Mouse (Mus musculus) ES-E14 (cell line): ENCODE measurements around the gene Amhr2. TPM values are rescaled to one million over a fixed set of nuclear protein-coding genes. Genes with fewer than 3 reads are reported as not detected.

Source experiments
- DNase-seq: peaks from one replicate; pipeline ENCODE4 v3.0.0-alpha.2; 2013; ENCODE audit warnings: low read depth, low spot score
- H3K27ac ChIP-seq: 2 replicates; pipeline ENCODE4 v1.5.1; 2012; ENCODE audit warnings: low read depth, mild to moderate bottlenecking, low read length, moderate library complexity, mixed read lengths; ENCODE audit not compliant: poor library complexity, insufficient read depth, severe bottlenecking
- H3K36me3 ChIP-seq: 2 replicates; pipeline ENCODE4 v1.6.1; 2012; ENCODE audit warnings: mild to moderate bottlenecking, low read length, moderate library complexity, mixed read lengths; ENCODE audit not compliant: control insufficient read depth, poor library complexity, insufficient read depth, severe bottlenecking
- H3K4me1 ChIP-seq, 2 experiments: fragments of 150-350 bp in 1 of 2; sonication (generic) in 1 of 2; 2 replicates each; pipeline ENCODE4 v1.6.1; 2012; ENCODE audit warnings: low read length in 2 of 2, mild to moderate bottlenecking in 1 of 2, mixed read lengths in 1 of 2; ENCODE audit not compliant: control insufficient read depth in 2 of 2, insufficient read depth in 2 of 2, poor library complexity in 1 of 2
- H3K4me3 ChIP-seq, 2 experiments: fragments of 150-350 bp in 1 of 2; sonication (generic) in 1 of 2; 2 replicates each; pipeline ENCODE4 v1.5.1; 2012; ENCODE audit warnings: low read length in 2 of 2, low read depth in 1 of 2, mild to moderate bottlenecking in 1 of 2, mixed read lengths in 1 of 2; ENCODE audit not compliant: insufficient read depth in 1 of 2, poor library complexity in 1 of 2, severe bottlenecking in 1 of 2
- H3K9ac ChIP-seq: 2 replicates; pipeline ENCODE4 v1.6.1; 2012; ENCODE audit warnings: low read depth, mild to moderate bottlenecking, low read length, mixed read lengths; ENCODE audit not compliant: poor library complexity, insufficient read depth, severe bottlenecking
- H3K9me3 ChIP-seq: fragments of 150-350 bp; sonication (generic); 2 replicates; pipeline ENCODE4 v1.6.1; 2012; ENCODE audit warnings: low read depth, mild to moderate bottlenecking, low read length; ENCODE audit not compliant: control insufficient read depth, insufficient read depth
- CHD2 ChIP-seq: IDR thresholded peaks from 2 replicates; pipeline ENCODE4 v1.6.1; 2014; ENCODE audit warnings: mild to moderate bottlenecking, low read depth, low read length, inconsistent platforms
- HCFC1 ChIP-seq: IDR thresholded peaks from 2 replicates; pipeline ENCODE4 v1.6.1; 2012; ENCODE audit warnings: low read length, inconsistent platforms, borderline replicate concordance; ENCODE audit not compliant: insufficient read depth
- MAFK ChIP-seq: IDR thresholded peaks from 2 replicates; pipeline ENCODE4 v1.6.1; 2014; ENCODE audit warnings: mild to moderate bottlenecking, low read depth, low read length, inconsistent platforms; ENCODE audit not compliant: insufficient read depth
- ZC3H11A ChIP-seq: IDR thresholded peaks from 2 replicates; pipeline ENCODE4 v1.6.1; 2012; ENCODE audit warnings: low read depth, mild to moderate bottlenecking, inconsistent platforms, low read length, borderline replicate concordance
- ZNF384 ChIP-seq: IDR thresholded peaks from 2 replicates; pipeline ENCODE4 v1.6.1; 2012; ENCODE audit warnings: low read depth, low read length, inconsistent platforms
- in situ Hi-C, 2 experiments: fragments of 600-800 bp; cut with MboI; formaldehyde crosslinking; loops; one replicate each; pipeline ENCODE4 v1.15.1; 2025; ENCODE audit warnings: low sequenced_read_pairs in 2 of 2, inconsistent platforms in 1 of 2; ENCODE audit not compliant: unreplicated experiment in 2 of 2
- total RNA-seq: library from RNA; depleted of rRNA; stranded (reverse); fragments of 300-350 nt; gene quantifications from 2 replicates; pipeline ENCODE4 v1.2.3, GENCODE M21; 2012

The Amhr2 gene
- total RNA-seq, 1 experiment, result 5.6 TPM

DNA sequence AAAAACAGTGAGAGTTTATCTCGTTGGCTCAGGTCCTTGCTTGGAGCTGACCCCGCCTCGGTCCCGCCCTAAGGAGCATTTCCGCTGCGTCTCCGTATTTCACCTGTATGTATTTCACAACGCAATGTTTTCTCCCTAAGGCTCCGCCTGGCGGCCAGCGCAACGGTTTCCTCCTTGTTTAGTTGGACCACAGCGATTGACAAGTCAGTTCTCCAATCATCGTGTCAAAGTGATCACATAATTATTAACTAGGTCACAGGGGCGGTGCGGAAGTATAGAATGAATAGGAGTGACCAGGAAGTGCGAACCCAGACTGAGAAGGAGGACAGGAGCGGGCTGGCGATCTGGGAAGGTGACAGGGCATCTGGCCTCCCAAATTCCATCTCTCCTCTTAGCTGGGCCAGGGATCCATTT lies 13.7 kb downstream of the Amhr2 start, which contains the start of gene Prr13:
Gene Prr13 (plus strand): TSS at position 125 of the 414 bp plus-strand sequence.
- Histone ChIP-seq H3K36me3 (peaks cover 5% of the 10 kb centered on the region), H3K9me3 (no peaks in the 10 kb centered on the region), H3K4me3 (peak within 1 kb of the TSS; percentile 73 to 84), H3K4me1 (peaks cover 0 to 18% of the 10 kb centered on the region in 2 experiments; a peak in 2 of 4 replicates), H3K27ac (peak within 1 kb of the TSS; percentile 61; the same call in 1 of the 2 replicates), H3K9ac (peak within 1 kb of the TSS; percentile 67)
- TF ChIP-seq CHD2 (0 out of 2 replicates have a peak, but pooled peaks have one; percentile 48), ZNF384 (no peak), MAFK (no peak), HCFC1 (no peak), ZC3H11A (no peak)
- in situ Hi-C loops, result no loop called here
- peak; percentile 89 for DNase-seq

DNA sequence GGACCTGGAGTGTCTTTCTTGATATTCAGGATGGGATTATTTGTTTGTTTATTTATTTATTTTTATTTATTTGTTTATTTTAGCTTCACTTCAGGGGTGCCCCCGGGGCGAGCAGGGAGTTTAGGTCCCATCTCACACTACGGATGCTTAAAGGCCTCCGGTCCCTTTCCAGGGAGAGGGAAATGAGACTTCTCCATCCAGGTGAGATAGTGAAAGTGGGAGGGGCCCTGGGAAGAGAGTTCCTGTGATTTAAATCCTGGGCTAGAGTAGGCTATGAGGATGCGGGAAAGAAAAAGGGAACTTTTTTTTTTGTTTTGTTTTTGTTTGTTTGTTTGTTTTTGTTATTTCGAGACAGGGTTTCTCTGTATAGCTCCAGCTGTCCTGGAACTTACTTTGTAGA lies 14.2 kb downstream of the Amhr2 start:
- peak overlapping the region; percentile 67; the same call in 1 of the 2 replicates for H3K9ac ChIP-seq
- no peaks in the 10 kb centered on the region for H3K9me3 ChIP-seq
- in situ Hi-C loops, result no loop called here
- DNase-seq, result no peak
- peak overlapping the region; percentile 73 to 84 for H3K4me3 ChIP-seq
- TF ChIP-seq ZC3H11A, result no peak
- TF ChIP-seq CHD2, result no peak
- no peak for TF ChIP-seq HCFC1
- no peak for TF ChIP-seq ZNF384
- TF ChIP-seq MAFK, result no peak
- peaks cover 0 to 18% of the 10 kb centered on the region in 2 experiments; a peak in 2 of 4 replicates for H3K4me1 ChIP-seq
- H3K27ac ChIP-seq, result peak overlapping the region; percentile 61; the same call in 1 of the 2 replicates
- peaks cover 5% of the 10 kb centered on the region for H3K36me3 ChIP-seq

DNA sequence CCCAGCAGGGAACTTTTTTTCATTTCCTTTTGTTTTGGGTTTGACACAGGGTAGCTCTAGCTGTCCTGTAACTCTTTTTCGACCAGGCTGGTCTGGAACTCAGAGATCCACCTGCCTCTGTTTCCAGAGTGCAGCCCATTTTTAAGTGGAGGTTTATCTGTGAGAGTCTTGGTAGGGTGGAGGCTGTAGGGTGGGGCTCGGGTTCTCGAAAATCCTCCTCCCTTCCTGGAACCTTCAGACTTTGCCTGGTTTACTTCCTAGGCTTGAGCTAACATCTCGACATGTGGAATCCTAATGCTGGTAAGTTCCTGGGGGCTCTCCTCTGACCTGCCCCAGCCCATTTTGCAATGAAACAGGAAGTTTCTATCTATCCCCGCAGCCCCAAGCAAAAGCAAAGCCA lies 14.7 kb downstream of the Amhr2 start:
- in situ Hi-C loops, result no loop called here
- no peak for DNase-seq

DNA sequence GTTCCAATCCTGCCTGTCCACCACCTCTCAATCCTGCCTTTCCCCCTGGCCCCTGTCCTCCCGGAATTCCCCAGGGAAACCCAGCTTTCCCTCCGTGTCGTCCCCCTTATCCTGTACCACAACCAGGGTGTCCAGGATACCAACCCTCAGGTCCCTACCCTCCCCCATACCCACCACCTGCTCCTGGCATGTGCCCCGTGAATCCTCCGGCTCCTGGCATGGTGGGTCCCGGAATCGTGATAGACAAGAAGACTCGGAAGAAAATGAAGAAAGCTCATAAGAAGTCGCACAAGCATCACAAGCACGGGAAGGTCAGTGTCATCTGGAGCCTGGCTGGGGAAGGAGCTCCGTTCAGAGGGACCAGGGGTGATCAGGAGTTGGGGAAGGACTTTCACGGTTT lies 15.2 kb downstream of the Amhr2 start:
- Histone ChIP-seq H3K4me3 (peak overlapping the region; percentile 73 to 84), H3K9me3 (no peaks in the 10 kb centered on the region)

More for the DNA sequence above, 14.7 kb downstream of the Amhr2 start:
- Histone ChIP-seq H3K27ac (peak overlapping the region; percentile 61; the same call in 1 of the 2 replicates), H3K4me3 (peak overlapping the region; percentile 73 to 84), H3K9me3 (no peaks in the 10 kb centered on the region), H3K9ac (peak overlapping the region; percentile 62; the same call in 1 of the 2 replicates), H3K36me3 (peaks cover 5% of the 10 kb centered on the region), H3K4me1 (peaks cover 0 to 18% of the 10 kb centered on the region in 2 experiments; a peak in 2 of 4 replicates)
- no peak for TF ChIP-seq ZNF384
- TF ChIP-seq HCFC1, result no peak
- TF ChIP-seq MAFK, result no peak
- TF ChIP-seq CHD2, result no peak
- TF ChIP-seq ZC3H11A, result no peak

More for the DNA sequence above, 15.2 kb downstream of the Amhr2 start:
- H3K36me3 ChIP-seq, result peaks cover 5% of the 10 kb centered on the region
- H3K27ac ChIP-seq, result peak overlapping the region; percentile 61
- DNase-seq, result no peak
- H3K9ac ChIP-seq, result peak overlapping the region; percentile 62; the same call in 1 of the 2 replicates
- peaks cover 0 to 18% of the 10 kb centered on the region in 2 experiments; a peak in 2 of 4 replicates for H3K4me1 ChIP-seq
- TF ChIP-seq ZNF384 (no peak), CHD2 (no peak), HCFC1 (no peak), MAFK (no peak), ZC3H11A (no peak)
- in situ Hi-C loops, result no loop called here
